Mouse (Mus musculus): ENCODE measurements around the gene Pde1c. TPM values are rescaled to one million over a fixed set of nuclear protein-coding genes. Genes with fewer than 3 reads are reported as not detected.
A peak's percentile ranks its signal among the peaks of the same experiment; 100 is the strongest.

Pde1c gene
- polyA plus RNA-seq, 1 experiment = 10.7 TPM

DNA sequence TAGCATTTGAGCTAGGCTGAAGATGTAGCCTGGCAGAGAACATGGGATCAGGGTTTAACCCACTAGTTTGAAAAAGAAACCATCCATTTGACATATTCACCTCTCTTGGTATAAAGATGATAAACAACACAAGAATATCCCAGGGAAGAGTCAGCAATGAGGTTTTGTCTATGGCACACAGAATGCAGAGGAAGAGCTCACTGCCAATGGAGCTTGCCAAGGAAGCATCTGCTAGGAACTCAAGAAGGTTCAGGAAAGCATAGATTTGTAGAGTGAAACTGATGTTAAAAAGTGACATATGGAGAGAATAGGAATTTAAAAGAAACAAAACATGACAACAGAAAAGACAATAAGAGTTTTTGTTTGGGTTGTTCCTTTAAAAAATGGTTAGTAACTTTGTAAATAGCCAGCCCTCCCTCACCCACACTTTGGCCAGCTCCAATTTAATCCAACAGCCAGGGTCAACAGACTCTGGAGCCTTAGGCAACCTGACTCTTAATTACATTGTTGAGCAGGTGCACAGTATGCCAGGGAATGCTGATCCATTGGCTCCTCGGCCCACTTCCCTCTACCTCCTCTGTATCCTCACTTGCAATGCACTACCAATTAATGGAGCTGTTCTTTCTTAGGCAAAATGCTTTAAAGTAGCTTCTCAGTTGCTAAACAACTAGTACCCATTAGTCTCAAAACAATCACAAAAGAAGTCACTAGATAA, 377.3 kb downstream of the Pde1c start:
- DNase-seq (ENCODE audit: low read depth) = peak; percentile 17

DNA sequence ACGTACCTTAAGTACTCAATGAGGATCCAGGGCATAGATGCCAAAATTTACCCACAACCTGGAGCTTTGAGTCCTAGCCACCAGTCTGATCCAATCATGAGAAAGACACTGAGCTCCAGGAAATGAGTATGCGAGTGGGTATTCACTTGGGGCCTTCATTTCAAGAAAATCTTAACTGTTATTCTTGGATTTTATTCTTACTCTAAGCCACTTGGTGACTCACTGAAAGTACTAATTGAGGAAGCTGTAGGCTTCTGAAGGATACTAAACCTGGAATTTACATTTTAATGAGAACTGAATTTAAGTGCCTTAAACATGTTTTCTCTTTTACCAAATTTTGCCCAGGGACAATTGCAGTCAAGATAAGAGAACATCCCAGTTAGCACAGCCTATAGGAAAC, 392.4 kb downstream of the Pde1c start:
- TF ChIP-seq CTCF (IDR thresholded peaks at IDR 0.05; ENCODE audit: borderline replicate concordance, extremely low read depth, insufficient read depth, insufficient read length) = no peak
- TF ChIP-seq POLR2A (IDR thresholded peaks at IDR 0.05; ENCODE audit: borderline replicate concordance, extremely low read depth, insufficient read depth, insufficient read length, poor library complexity, severe bottlenecking) = no peak
- DNase-seq (ENCODE audit: low read depth) = no peak

More for the DNA sequence above, 377.3 kb downstream of the Pde1c start:
- no peak for TF ChIP-seq CTCF (IDR thresholded peaks at IDR 0.05; ENCODE audit: borderline replicate concordance, extremely low read depth, insufficient read depth, insufficient read length)
- TF ChIP-seq POLR2A (IDR thresholded peaks at IDR 0.05; ENCODE audit: borderline replicate concordance, extremely low read depth, insufficient read depth, insufficient read length, poor library complexity, severe bottlenecking) = no peak

DNA sequence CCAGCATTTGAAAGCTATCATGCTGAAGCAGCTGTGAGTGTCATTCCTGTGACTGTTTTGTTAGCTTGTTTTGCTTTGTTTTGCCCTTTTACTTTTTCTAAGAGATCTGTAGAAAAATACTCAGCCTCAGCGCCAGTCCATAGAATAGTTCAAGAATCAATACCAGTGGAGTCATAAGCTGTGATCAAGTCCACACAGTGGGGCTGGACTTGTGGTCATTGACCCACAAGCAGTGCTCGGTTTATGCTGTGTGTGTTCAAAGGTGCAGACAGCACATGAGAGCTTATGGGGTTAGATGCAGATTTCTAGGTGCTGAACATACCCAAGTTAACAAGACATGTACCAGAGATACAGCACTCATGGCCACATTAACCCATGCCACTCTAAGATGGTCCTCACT, 396.7 kb downstream of the Pde1c start:
- no peak for DNase-seq (ENCODE audit: low read depth)
- TF ChIP-seq POLR2A (IDR thresholded peaks at IDR 0.05; ENCODE audit: borderline replicate concordance, extremely low read depth, insufficient read depth, insufficient read length, poor library complexity, severe bottlenecking) (no peak), CTCF (IDR thresholded peaks at IDR 0.05; ENCODE audit: borderline replicate concordance, extremely low read depth, insufficient read depth, insufficient read length) (no peak)

DNA sequence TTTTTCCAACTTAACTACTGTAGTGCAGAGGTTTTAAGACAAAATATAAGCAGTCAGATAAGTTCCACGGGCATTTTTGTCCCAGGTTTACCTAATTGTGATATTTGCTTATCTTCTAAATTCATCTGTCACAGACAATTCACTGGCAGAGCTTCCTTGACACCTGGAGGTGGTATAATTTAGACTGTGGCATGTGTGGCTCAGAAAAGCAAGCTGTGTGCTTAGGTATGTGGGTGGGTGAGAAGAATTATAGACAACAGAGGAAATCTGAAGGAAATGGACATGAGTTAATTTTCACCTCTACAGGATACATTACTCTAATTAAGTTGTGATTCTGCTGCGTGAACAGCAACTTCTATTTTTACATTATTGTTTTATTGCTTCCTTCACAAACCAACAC, 400.2 kb downstream of the Pde1c start:
- DNase-seq (ENCODE audit: low read depth) = no peak
- TF ChIP-seq CTCF (IDR thresholded peaks at IDR 0.05; ENCODE audit: borderline replicate concordance, extremely low read depth, insufficient read depth, insufficient read length) = no peak

DNA sequence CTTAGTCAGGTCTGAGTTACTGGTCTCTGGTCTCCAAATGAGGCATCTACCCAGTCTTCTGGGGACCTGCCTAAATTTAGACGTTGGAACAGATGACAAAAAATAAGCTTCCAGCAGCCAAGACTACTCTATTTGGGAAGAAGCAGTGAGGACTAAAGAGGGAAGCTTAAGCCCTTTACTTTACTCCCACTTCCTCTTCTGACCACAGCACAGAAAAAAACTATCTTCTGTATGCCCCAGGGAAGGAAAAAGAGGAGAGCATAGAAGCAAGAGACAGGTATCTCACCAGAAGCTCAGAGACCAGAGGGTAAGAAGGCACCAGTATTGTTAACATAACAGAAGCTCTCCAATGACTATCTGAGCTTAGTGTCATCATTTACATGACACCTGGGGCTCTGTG, 410.7 kb downstream of the Pde1c start:
- no peak for DNase-seq (ENCODE audit: low read depth)
- no peak for TF ChIP-seq CTCF (IDR thresholded peaks at IDR 0.05; ENCODE audit: borderline replicate concordance, extremely low read depth, insufficient read depth, insufficient read length)
- no peak for TF ChIP-seq POLR2A (IDR thresholded peaks at IDR 0.05; ENCODE audit: borderline replicate concordance, extremely low read depth, insufficient read depth, insufficient read length, poor library complexity, severe bottlenecking)

DNA sequence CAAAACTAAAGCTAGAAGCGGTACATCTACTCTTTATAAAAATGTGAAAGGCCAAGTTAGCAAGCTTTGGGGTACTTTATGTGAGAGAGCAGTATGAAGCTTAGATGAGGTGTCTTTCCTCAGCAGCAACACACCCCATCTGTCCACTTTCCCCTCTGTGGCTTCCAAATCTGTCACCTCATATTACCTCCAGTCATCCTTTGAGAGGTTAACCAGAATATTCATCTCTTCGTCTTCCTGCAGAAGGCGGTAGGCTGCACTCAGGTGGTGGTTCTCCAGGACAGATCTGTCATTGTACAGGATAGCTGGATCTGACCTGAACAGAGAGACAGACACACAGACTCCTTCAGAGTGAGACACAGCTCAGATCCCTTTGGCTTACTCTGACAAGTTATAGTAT, 412.1 kb downstream of the Pde1c start:
- DNase-seq (ENCODE audit: low read depth) = no peak
- TF ChIP-seq POLR2A (IDR thresholded peaks at IDR 0.05; ENCODE audit: borderline replicate concordance, extremely low read depth, insufficient read depth, insufficient read length, poor library complexity, severe bottlenecking) (no peak), CTCF (IDR thresholded peaks at IDR 0.05; ENCODE audit: borderline replicate concordance, extremely low read depth, insufficient read depth, insufficient read length) (no peak)

DNA sequence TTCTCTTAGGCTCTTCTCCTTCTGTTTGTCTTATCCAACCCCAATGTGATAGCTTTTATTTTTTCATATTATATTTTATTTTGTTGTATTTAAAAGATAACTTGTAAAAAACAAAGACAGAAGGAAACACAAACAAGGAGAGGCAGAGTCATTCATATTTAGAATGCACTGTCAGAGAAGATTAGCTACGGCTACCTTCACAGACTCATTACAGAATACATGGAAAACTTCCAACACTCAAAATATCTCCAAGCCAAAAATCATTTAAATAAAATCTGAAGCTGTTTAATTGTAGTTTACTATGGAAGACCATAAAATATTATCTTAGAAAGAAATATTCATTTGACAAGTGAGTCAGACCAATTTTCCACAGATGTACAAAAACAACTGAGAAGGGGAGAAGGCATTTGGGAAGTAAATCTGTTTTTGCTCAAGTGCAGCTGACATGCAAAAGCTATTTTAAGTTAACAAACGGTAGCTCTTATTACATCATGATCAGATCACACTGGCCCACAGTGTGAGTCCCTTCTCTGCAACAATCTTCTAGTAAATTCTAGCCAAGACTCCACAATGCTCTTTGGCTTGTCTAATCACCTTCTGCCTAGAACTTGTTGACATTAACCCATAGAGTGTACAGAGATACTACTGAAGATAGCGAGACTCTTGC, 438.3 kb downstream of the Pde1c start:
- no peak for DNase-seq (ENCODE audit: low read depth)
- TF ChIP-seq CTCF (IDR thresholded peaks at IDR 0.05; ENCODE audit: borderline replicate concordance, extremely low read depth, insufficient read depth, insufficient read length) (no peak), POLR2A (IDR thresholded peaks at IDR 0.05; ENCODE audit: borderline replicate concordance, extremely low read depth, insufficient read depth, insufficient read length, poor library complexity, severe bottlenecking) (no peak)

DNA sequence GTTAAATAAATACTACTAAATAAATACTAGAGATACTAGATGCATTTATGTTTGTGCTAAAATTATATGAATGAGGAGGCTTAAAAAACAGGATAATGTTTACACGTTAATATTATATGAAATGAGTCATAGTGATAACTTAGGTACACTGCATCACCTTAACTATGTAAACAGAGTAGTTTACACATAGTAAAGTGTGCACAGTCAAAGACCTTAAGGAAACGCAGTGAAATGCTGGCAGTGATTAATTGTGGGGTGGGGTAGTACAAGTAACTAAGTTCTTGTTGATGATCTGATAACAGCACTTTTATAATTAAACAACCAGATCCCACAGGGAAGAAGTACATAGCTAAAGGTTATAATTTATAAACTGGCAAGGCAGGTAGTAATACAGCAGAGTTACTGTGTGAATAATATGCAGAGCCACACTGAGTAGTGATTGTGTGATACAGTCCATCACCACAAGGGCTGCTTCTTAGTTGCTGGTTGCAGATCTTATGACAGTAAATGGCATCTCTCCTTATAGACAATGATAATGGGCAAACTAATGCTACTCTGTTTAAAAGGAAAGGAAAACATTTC, 469.3 kb downstream of the Pde1c start:
- no peak for TF ChIP-seq CTCF (IDR thresholded peaks at IDR 0.05; ENCODE audit: borderline replicate concordance, extremely low read depth, insufficient read depth, insufficient read length)
- TF ChIP-seq POLR2A (IDR thresholded peaks at IDR 0.05; ENCODE audit: borderline replicate concordance, extremely low read depth, insufficient read depth, insufficient read length, poor library complexity, severe bottlenecking) = no peak
- DNase-seq (ENCODE audit: low read depth) = no peak

DNA sequence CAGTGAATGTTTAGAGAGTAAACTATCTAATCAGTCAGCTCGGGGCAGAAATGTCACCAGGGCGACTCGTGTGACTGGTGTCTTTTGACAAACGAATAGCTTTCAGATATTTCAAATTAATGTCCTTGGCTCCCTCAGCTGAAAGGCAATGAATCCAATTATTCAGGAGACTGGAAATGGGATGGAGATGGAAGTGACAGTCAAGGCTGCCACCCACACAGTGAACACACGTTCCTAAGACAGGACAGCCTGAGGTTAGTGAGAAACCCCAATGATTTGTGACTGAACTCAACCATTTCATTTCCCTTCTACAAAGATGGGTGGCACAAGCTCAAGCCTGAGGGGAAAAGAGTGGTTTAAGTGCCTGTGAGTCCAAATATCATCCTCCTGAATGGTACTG, 470.5 kb downstream of the Pde1c start:
- DNase-seq (ENCODE audit: low read depth) = peak; percentile 33

DNA sequence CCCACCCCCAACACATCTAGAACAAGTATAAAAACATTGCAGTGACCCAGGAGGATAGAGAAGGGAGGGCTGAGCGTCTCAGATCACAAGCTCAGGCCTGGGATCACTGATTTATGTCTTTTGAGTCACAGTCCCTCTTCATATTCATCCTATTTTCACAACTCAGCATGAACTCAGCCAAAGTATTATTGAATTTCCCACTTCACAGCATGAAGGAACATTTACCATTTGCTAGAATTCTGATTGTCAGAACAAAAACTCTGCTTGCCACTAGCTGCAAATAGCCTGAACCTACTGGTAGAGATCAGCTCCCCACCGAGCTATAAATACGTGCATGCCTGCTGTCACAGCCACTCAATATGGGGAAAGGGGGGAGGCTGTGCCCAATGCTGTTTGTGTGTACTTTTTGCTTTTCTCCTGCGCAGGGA, 492.5 kb downstream of the Pde1c start:
- DNase-seq (ENCODE audit: low read depth) = peak; percentile 80
- TF ChIP-seq CTCF (IDR thresholded peaks at IDR 0.05; ENCODE audit: borderline replicate concordance, extremely low read depth, insufficient read depth, insufficient read length) = no peak

More for the DNA sequence above, 470.5 kb downstream of the Pde1c start:
- TF ChIP-seq POLR2A (IDR thresholded peaks at IDR 0.05; ENCODE audit: borderline replicate concordance, extremely low read depth, insufficient read depth, insufficient read length, poor library complexity, severe bottlenecking) (no peak), CTCF (IDR thresholded peaks at IDR 0.05; ENCODE audit: borderline replicate concordance, extremely low read depth, insufficient read depth, insufficient read length) (no peak)

DNA sequence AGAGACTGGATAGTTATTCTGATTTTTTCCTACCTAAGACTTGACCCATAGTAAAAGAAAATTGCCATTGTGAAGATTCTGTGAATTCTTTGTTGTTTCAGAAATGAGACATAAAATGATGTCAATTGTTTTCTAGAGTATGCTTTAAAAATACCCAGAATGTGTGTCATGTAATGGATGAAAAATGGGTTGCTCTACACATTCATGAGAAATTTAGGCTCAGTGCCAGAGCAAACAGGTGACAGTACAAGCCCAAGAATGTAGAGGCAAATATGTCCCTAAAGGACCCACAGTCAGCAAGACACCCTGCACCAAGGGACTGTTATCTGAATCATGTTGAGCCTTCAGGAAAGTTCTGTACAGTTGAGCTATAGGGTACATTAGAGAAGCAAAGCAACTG, 500.4 kb downstream of the Pde1c start:
- DNase-seq (ENCODE audit: low read depth) = no peak
- TF ChIP-seq POLR2A (IDR thresholded peaks at IDR 0.05; ENCODE audit: borderline replicate concordance, extremely low read depth, insufficient read depth, insufficient read length, poor library complexity, severe bottlenecking) = no peak
- no peak for TF ChIP-seq CTCF (IDR thresholded peaks at IDR 0.05; ENCODE audit: borderline replicate concordance, extremely low read depth, insufficient read depth, insufficient read length)

Data from brain, embryonic 14.5 days (tissue).